Mouse (Mus musculus): Measurements from ENCODE around the gene Hivep2. TPM values are rescaled to one million over a fixed set of nuclear protein-coding genes. Genes with fewer than 3 reads are reported as not detected.

Gene Hivep2
- polyA plus RNA-seq, 1 experiment from 2014 or later, result 4.5 TPM

DNA sequence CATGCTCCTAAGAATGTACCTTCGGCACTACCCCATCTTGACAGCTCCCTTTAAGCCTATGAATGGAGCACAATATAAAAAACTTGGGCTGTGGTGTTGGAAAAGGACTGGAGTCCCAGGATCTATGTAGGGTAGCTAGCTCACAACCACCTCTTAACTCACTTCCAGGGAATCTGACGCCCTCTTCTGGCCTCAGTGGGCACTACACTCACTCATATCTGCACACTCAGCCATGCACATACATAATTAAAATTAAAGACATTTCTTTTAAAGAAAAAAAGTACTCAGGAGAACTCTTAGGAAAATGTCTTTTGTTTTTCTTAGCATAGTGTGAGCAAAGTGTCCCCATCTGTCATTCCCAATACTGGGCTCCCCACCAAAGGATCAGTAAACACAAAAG, 81.1 kb downstream of the Hivep2 start:
- no peaks in the 10 kb centered on the region for H3K9me3 ChIP-seq
- H3K4me1 ChIP-seq, result peaks cover 29% of the 10 kb centered on the region
- H3K27ac ChIP-seq, result no peak overlapping the region
- no peaks in the 10 kb centered on the region for H3K36me3 ChIP-seq (replicated peaks)
- no peaks in the 10 kb centered on the region for H3K27me3 ChIP-seq
- no peak overlapping the region for H3K9ac ChIP-seq
- no peak for ATAC-seq (ENCODE audit: low FRiP score)
- H3K4me2 ChIP-seq, result no peak overlapping the region
- 72% methylated on average over 2 of the region's 2 CpGs for WGBS
- H3K4me3 ChIP-seq (replicated peaks), result no peak overlapping the region

DNA sequence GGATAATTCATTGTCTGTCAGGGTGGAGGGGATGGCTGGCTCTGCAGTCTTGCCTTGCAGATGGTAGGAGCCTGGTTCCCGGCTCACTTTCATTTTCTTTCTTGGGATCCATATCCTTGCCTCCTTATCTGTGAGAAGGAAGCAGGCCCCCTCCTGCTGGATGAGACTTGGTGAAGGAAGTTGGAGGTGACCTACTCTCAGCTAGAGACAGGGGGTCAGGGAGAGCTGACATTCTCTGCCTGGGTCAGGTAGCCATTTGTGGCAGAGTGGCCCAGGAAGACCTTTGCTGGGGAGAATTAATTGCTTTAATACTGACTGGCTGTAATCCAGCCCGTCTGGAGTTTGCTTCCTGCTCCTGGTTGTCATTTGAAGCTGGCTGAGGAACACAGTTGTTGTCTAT, 81.8 kb downstream of the Hivep2 start:
- 0 out of 2 replicates have a peak, but pooled peaks have one; percentile 25 for ATAC-seq (ENCODE audit: low FRiP score)
- H3K9ac ChIP-seq, result no peak overlapping the region
- H3K4me3 ChIP-seq (replicated peaks), result no peak overlapping the region
- no peak overlapping the region for H3K27ac ChIP-seq
- no peaks in the 10 kb centered on the region for H3K9me3 ChIP-seq
- 59% methylated on average over 2 of the region's 2 CpGs for WGBS
- H3K27me3 ChIP-seq, result no peaks in the 10 kb centered on the region
- H3K4me1 ChIP-seq, result peaks cover 29% of the 10 kb centered on the region
- no peak overlapping the region for H3K4me2 ChIP-seq
- H3K36me3 ChIP-seq (replicated peaks), result no peaks in the 10 kb centered on the region

- no peak overlapping the region for H3K27ac ChIP-seq
- 67% methylated on average over 5 of the region's 5 CpGs for WGBS
- no peak for ATAC-seq (ENCODE audit: low FRiP score)
Observed at GRCm38 (mm10) chr10:14048322-14048915, 82.5 kb downstream of the Hivep2 start.

GRCm38 (mm10) chr10:14048916-14049445, 83.1 kb downstream of the Hivep2 start:
- Histone ChIP-seq H3K4me1 (peaks cover 32% of the 10 kb centered on the region), H3K4me3 (replicated peaks) (no peak overlapping the region), H3K9ac (no peak overlapping the region), H3K9me3 (no peaks in the 10 kb centered on the region), H3K27me3 (no peaks in the 10 kb centered on the region), H3K4me2 (no peak overlapping the region), H3K27ac (no peak overlapping the region), H3K36me3 (replicated peaks) (no peaks in the 10 kb centered on the region)
- no peak for ATAC-seq (ENCODE audit: low FRiP score)
- WGBS, result 78% methylated on average over 10 of the region's 10 CpGs

More at GRCm38 (mm10) chr10:14048322-14048915, 82.5 kb downstream of the Hivep2 start:
- H3K36me3 ChIP-seq (replicated peaks), result no peaks in the 10 kb centered on the region
- H3K9ac ChIP-seq, result no peak overlapping the region
- H3K4me2 ChIP-seq, result no peak overlapping the region
- H3K4me3 ChIP-seq (replicated peaks), result no peak overlapping the region
- no peaks in the 10 kb centered on the region for H3K9me3 ChIP-seq
- H3K27me3 ChIP-seq, result no peaks in the 10 kb centered on the region
- H3K4me1 ChIP-seq, result peaks cover 33% of the 10 kb centered on the region

DNA sequence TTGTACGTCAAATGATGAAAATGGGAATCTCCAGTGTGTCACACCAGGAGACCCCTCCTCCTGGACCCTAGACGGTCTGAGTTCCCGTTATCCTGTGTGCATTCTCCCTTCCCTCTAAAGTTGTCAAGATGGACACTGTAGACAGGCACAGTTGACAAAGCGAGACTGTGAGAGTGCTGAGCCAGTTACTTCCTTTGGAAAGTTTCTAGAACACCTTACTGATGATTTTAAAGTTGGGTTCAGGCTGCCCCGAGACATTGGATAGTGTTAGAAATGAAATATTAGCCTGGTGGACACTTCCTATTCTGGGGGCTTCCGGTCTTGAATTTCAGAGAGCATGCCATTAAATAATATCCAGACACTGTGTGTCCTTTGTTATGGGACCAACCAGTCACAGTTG, 83.8 kb downstream of the Hivep2 start:
- 86% methylated on average over 6 of the region's 6 CpGs for WGBS
- H3K4me1 ChIP-seq, result peaks cover 28% of the 10 kb centered on the region
- H3K4me2 ChIP-seq, result no peak overlapping the region
- no peak overlapping the region for H3K4me3 ChIP-seq (replicated peaks)
- no peaks in the 10 kb centered on the region for H3K36me3 ChIP-seq (replicated peaks)
- no peaks in the 10 kb centered on the region for H3K9me3 ChIP-seq
- no peaks in the 10 kb centered on the region for H3K27me3 ChIP-seq
- ATAC-seq (ENCODE audit: low FRiP score), result no peak
- no peak overlapping the region for H3K27ac ChIP-seq
- H3K9ac ChIP-seq, result no peak overlapping the region

- H3K4me3 ChIP-seq (replicated peaks), result no peak overlapping the region
- ATAC-seq (ENCODE audit: low FRiP score), result no peak
- no peaks in the 10 kb centered on the region for H3K36me3 ChIP-seq (replicated peaks)
- H3K27ac ChIP-seq, result no peak overlapping the region
- 88% methylated on average over 8 of the region's 8 CpGs for WGBS
- H3K9ac ChIP-seq, result no peak overlapping the region
- H3K9me3 ChIP-seq, result no peaks in the 10 kb centered on the region
- no peak overlapping the region for H3K4me2 ChIP-seq
- H3K4me1 ChIP-seq, result peaks cover 31% of the 10 kb centered on the region
- no peaks in the 10 kb centered on the region for H3K27me3 ChIP-seq
Observed at GRCm38 (mm10) chr10:14050586-14050985, 84.7 kb downstream of the Hivep2 start.

GRCm38 (mm10) chr10:14052109-14052689, 86.3 kb downstream of the Hivep2 start:
- H3K4me1 ChIP-seq, result peaks cover 39% of the 10 kb centered on the region
- H3K9me3 ChIP-seq, result no peaks in the 10 kb centered on the region
- H3K4me3 ChIP-seq (replicated peaks), result no peak overlapping the region
- WGBS, result 93% methylated on average over 8 of the region's 8 CpGs
- no peak overlapping the region for H3K9ac ChIP-seq
- H3K36me3 ChIP-seq (replicated peaks), result no peaks in the 10 kb centered on the region
- no peak for ATAC-seq (ENCODE audit: low FRiP score)
- H3K27me3 ChIP-seq, result no peaks in the 10 kb centered on the region
- no peak overlapping the region for H3K27ac ChIP-seq
- no peak overlapping the region for H3K4me2 ChIP-seq

- H3K36me3 ChIP-seq (replicated peaks), result no peaks in the 10 kb centered on the region
- H3K4me3 ChIP-seq (replicated peaks), result no peak overlapping the region
- WGBS, result 82% methylated on average over 4 of the region's 4 CpGs
- no peak for ATAC-seq (ENCODE audit: low FRiP score)
- H3K4me1 ChIP-seq, result peaks cover 29% of the 10 kb centered on the region
- H3K27me3 ChIP-seq, result no peaks in the 10 kb centered on the region
- no peak overlapping the region for H3K9ac ChIP-seq
- H3K9me3 ChIP-seq, result no peaks in the 10 kb centered on the region
- no peak overlapping the region for H3K4me2 ChIP-seq
- no peak overlapping the region for H3K27ac ChIP-seq
Observed at GRCm38 (mm10) chr10:14054860-14055259, 89.0 kb downstream of the Hivep2 start.

GRCm38 (mm10) chr10:14055533-14055981, 89.7 kb downstream of the Hivep2 start:
- Histone ChIP-seq H3K4me1 (peaks cover 29% of the 10 kb centered on the region), H3K36me3 (replicated peaks) (no peaks in the 10 kb centered on the region), H3K4me2 (no peak overlapping the region), H3K9ac (no peak overlapping the region), H3K27me3 (no peaks in the 10 kb centered on the region), H3K4me3 (replicated peaks) (no peak overlapping the region), H3K9me3 (no peaks in the 10 kb centered on the region), H3K27ac (0 out of 2 replicates have a peak overlapping the region, but pooled peaks have one; percentile 25)
- ATAC-seq (ENCODE audit: low FRiP score), result peak; percentile 50; the same call in 1 of the 2 replicates
- 16% methylated on average over 9 of the region's 9 CpGs for WGBS

DNA sequence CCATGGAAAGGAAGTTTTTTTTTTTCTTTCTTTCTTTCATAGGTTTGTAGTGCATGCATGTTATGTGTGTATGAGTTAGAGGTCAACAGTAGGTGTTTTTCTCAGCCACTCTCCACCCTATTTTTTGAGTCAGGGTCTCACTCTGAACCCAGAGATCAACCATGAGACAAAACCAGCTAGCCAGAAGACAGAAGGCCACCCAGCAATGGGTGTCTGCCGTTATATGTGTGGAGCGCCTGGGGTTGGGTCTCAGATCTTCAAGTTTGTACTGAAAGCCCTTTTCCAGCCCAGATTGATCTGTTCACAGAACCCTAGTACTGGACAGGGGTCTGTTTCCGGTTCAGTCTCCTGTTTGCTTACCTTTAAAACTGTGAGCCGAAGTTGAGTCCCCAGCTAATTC, 90.2 kb downstream of the Hivep2 start:
- H3K4me3 ChIP-seq (replicated peaks), result no peak overlapping the region
- H3K4me2 ChIP-seq, result peak overlapping the region; percentile 8; the same call in 1 of the 2 replicates
- ATAC-seq (ENCODE audit: low FRiP score), result 0 out of 2 replicates have a peak, but pooled peaks have one; percentile 5
- H3K36me3 ChIP-seq (replicated peaks), result no peaks in the 10 kb centered on the region
- peaks cover 29% of the 10 kb centered on the region for H3K4me1 ChIP-seq
- H3K9me3 ChIP-seq, result no peaks in the 10 kb centered on the region
- peak overlapping the region; percentile 78 for H3K27ac ChIP-seq
- no peak overlapping the region for H3K9ac ChIP-seq
- WGBS, result 70% methylated on average over 4 of the region's 4 CpGs
- H3K27me3 ChIP-seq, result no peaks in the 10 kb centered on the region

- Histone ChIP-seq H3K9ac (no peak overlapping the region), H3K4me2 (peak overlapping the region; percentile 8; the same call in 1 of the 2 replicates), H3K27me3 (no peaks in the 10 kb centered on the region), H3K27ac (peak overlapping the region; percentile 78), H3K4me3 (replicated peaks) (no peak overlapping the region), H3K9me3 (no peaks in the 10 kb centered on the region), H3K4me1 (peaks cover 29% of the 10 kb centered on the region), H3K36me3 (replicated peaks) (no peaks in the 10 kb centered on the region)
- ATAC-seq (ENCODE audit: low FRiP score), result peak; percentile 88; the same call in 1 of the 2 replicates
- 12% methylated on average over 8 of the region's 8 CpGs for WGBS
Observed at GRCm38 (mm10) chr10:14056584-14057451, 90.9 kb downstream of the Hivep2 start.
